Mouse (Mus musculus): Measurements from ENCODE around the gene Ldlrad3. TPM values are rescaled to one million over a fixed set of nuclear protein-coding genes. Genes with fewer than 3 reads are reported as not detected.

The Ldlrad3 gene
- polyA plus RNA-seq, 1 experiment from 2014 or later = 30.0 TPM

GRCm38 (mm10) chr2:102142197-102142623 is 44.0 kb downstream of the Ldlrad3 start:
- no peaks in the 10 kb centered on the region for H3K27me3 ChIP-seq (ENCODE audit: control insufficient read depth, insufficient read depth, low read length)
- H3K36me3 ChIP-seq (ENCODE audit: control insufficient read depth, insufficient read depth, low read length) = no peaks in the 10 kb centered on the region
- WGBS = 58% methylated on average over 4 of the region's 4 CpGs

GRCm38 (mm10) chr2:102141199-102141598 is 45.0 kb downstream of the Ldlrad3 start:
- H3K4me1 ChIP-seq (ENCODE audit: control insufficient read depth, insufficient read depth, low read length) = peaks cover 33% of the 10 kb centered on the region
- no peaks in the 10 kb centered on the region for H3K36me3 ChIP-seq (ENCODE audit: control insufficient read depth, insufficient read depth, low read length)
- H3K27ac ChIP-seq (ENCODE audit: low read depth, low read length) = no peak overlapping the region
- 71% methylated on average over 2 of the region's 2 CpGs for WGBS
- H3K9ac ChIP-seq (replicated peaks; ENCODE audit: low read depth, low read length) = no peak overlapping the region
- no peaks in the 10 kb centered on the region for H3K9me3 ChIP-seq (ENCODE audit: control insufficient read depth, low read length)
- no peaks in the 10 kb centered on the region for H3K27me3 ChIP-seq (ENCODE audit: control insufficient read depth, insufficient read depth, low read length)
- no peak for ATAC-seq (ENCODE audit: low read depth)
- no peak overlapping the region for H3K4me2 ChIP-seq (ENCODE audit: low read depth, low read length)
- no peak overlapping the region for H3K4me3 ChIP-seq (ENCODE audit: low read depth, low read length)

More at GRCm38 (mm10) chr2:102142197-102142623, 44.0 kb downstream of the Ldlrad3 start:
- Histone ChIP-seq H3K9ac (replicated peaks; ENCODE audit: low read depth, low read length) (no peak overlapping the region), H3K4me1 (ENCODE audit: control insufficient read depth, insufficient read depth, low read length) (peaks cover 25% of the 10 kb centered on the region), H3K9me3 (ENCODE audit: control insufficient read depth, low read length) (no peaks in the 10 kb centered on the region), H3K27ac (ENCODE audit: low read depth, low read length) (peak overlapping the region; percentile 52; the same call in 1 of the 2 replicates), H3K4me2 (ENCODE audit: low read depth, low read length) (0 out of 2 replicates have a peak overlapping the region, but pooled peaks have one; percentile 2), H3K4me3 (ENCODE audit: low read depth, low read length) (no peak overlapping the region)
- ATAC-seq (ENCODE audit: low read depth) = peak; percentile 29; the same call in 1 of the 2 replicates

GRCm38 (mm10) chr2:102137922-102138321 is 48.3 kb downstream of the Ldlrad3 start:
- H3K27ac ChIP-seq (ENCODE audit: low read depth, low read length) = peak overlapping the region; percentile 22; the same call in 1 of the 2 replicates
- peaks cover 55% of the 10 kb centered on the region for H3K4me1 ChIP-seq (ENCODE audit: control insufficient read depth, insufficient read depth, low read length)
- 30% methylated on average over 6 of the region's 6 CpGs for WGBS

GRCm38 (mm10) chr2:102136184-102136583 is 50.0 kb downstream of the Ldlrad3 start:
- Histone ChIP-seq H3K36me3 (ENCODE audit: control insufficient read depth, insufficient read depth, low read length) (no peaks in the 10 kb centered on the region), H3K27ac (ENCODE audit: low read depth, low read length) (no peak overlapping the region; the same call in 1 of the 2 replicates), H3K27me3 (ENCODE audit: control insufficient read depth, insufficient read depth, low read length) (no peaks in the 10 kb centered on the region), H3K4me2 (ENCODE audit: low read depth, low read length) (no peak overlapping the region), H3K9ac (replicated peaks; ENCODE audit: low read depth, low read length) (no peak overlapping the region), H3K4me1 (ENCODE audit: control insufficient read depth, insufficient read depth, low read length) (peaks cover 49% of the 10 kb centered on the region), H3K4me3 (ENCODE audit: low read depth, low read length) (no peak overlapping the region), H3K9me3 (ENCODE audit: control insufficient read depth, low read length) (no peaks in the 10 kb centered on the region)
- 84% methylated on average over 3 of the region's 3 CpGs for WGBS
- ATAC-seq (ENCODE audit: low read depth) = no peak

More at GRCm38 (mm10) chr2:102137922-102138321, 48.3 kb downstream of the Ldlrad3 start:
- Histone ChIP-seq H3K9me3 (ENCODE audit: control insufficient read depth, low read length) (no peaks in the 10 kb centered on the region), H3K4me2 (ENCODE audit: low read depth, low read length) (no peak overlapping the region), H3K36me3 (ENCODE audit: control insufficient read depth, insufficient read depth, low read length) (no peaks in the 10 kb centered on the region), H3K27me3 (ENCODE audit: control insufficient read depth, insufficient read depth, low read length) (no peaks in the 10 kb centered on the region), H3K9ac (replicated peaks; ENCODE audit: low read depth, low read length) (no peak overlapping the region), H3K4me3 (ENCODE audit: low read depth, low read length) (no peak overlapping the region)
- ATAC-seq (ENCODE audit: low read depth) = no peak

GRCm38 (mm10) chr2:102134510-102135262 is 51.5 kb downstream of the Ldlrad3 start:
- Histone ChIP-seq H3K27me3 (ENCODE audit: control insufficient read depth, insufficient read depth, low read length) (no peaks in the 10 kb centered on the region), H3K9ac (replicated peaks; ENCODE audit: low read depth, low read length) (no peak overlapping the region), H3K27ac (ENCODE audit: low read depth, low read length) (no peak overlapping the region), H3K36me3 (ENCODE audit: control insufficient read depth, insufficient read depth, low read length) (no peaks in the 10 kb centered on the region), H3K4me3 (ENCODE audit: low read depth, low read length) (no peak overlapping the region), H3K9me3 (ENCODE audit: control insufficient read depth, low read length) (no peaks in the 10 kb centered on the region), H3K4me2 (ENCODE audit: low read depth, low read length) (no peak overlapping the region), H3K4me1 (ENCODE audit: control insufficient read depth, insufficient read depth, low read length) (peaks cover 52% of the 10 kb centered on the region)
- 40% methylated on average over 9 of the region's 9 CpGs for WGBS
- peak; percentile 70; the same call in 1 of the 2 replicates for ATAC-seq (ENCODE audit: low read depth)

GRCm38 (mm10) chr2:102132945-102133558 is 53.1 kb downstream of the Ldlrad3 start:
- Histone ChIP-seq H3K36me3 (ENCODE audit: control insufficient read depth, insufficient read depth, low read length) (no peaks in the 10 kb centered on the region), H3K27ac (ENCODE audit: low read depth, low read length) (no peak overlapping the region), H3K4me1 (ENCODE audit: control insufficient read depth, insufficient read depth, low read length) (peaks cover 50% of the 10 kb centered on the region), H3K4me2 (ENCODE audit: low read depth, low read length) (no peak overlapping the region), H3K9me3 (ENCODE audit: control insufficient read depth, low read length) (no peaks in the 10 kb centered on the region), H3K4me3 (ENCODE audit: low read depth, low read length) (no peak overlapping the region), H3K9ac (replicated peaks; ENCODE audit: low read depth, low read length) (no peak overlapping the region), H3K27me3 (ENCODE audit: control insufficient read depth, insufficient read depth, low read length) (no peaks in the 10 kb centered on the region)
- no peak for ATAC-seq (ENCODE audit: low read depth)
- 59% methylated on average over 10 of the region's 10 CpGs for WGBS

GRCm38 (mm10) chr2:102130198-102130845 is 55.9 kb downstream of the Ldlrad3 start:
- no peaks in the 10 kb centered on the region for H3K36me3 ChIP-seq (ENCODE audit: control insufficient read depth, insufficient read depth, low read length)
- no peak overlapping the region for H3K27ac ChIP-seq (ENCODE audit: low read depth, low read length)
- H3K9ac ChIP-seq (replicated peaks; ENCODE audit: low read depth, low read length) = no peak overlapping the region
- no peak for ATAC-seq (ENCODE audit: low read depth)
- WGBS = 71% methylated on average over 8 of the region's 8 CpGs
- H3K4me2 ChIP-seq (ENCODE audit: low read depth, low read length) = no peak overlapping the region
- no peaks in the 10 kb centered on the region for H3K9me3 ChIP-seq (ENCODE audit: control insufficient read depth, low read length)
- H3K27me3 ChIP-seq (ENCODE audit: control insufficient read depth, insufficient read depth, low read length) = no peaks in the 10 kb centered on the region
- peaks cover 25% of the 10 kb centered on the region for H3K4me1 ChIP-seq (ENCODE audit: control insufficient read depth, insufficient read depth, low read length)
- no peak overlapping the region for H3K4me3 ChIP-seq (ENCODE audit: low read depth, low read length)

- H3K4me1 ChIP-seq (ENCODE audit: control insufficient read depth, insufficient read depth, low read length) = peaks cover 16% of the 10 kb centered on the region
- no peaks in the 10 kb centered on the region for H3K9me3 ChIP-seq (ENCODE audit: control insufficient read depth, low read length)
- no peaks in the 10 kb centered on the region for H3K27me3 ChIP-seq (ENCODE audit: control insufficient read depth, insufficient read depth, low read length)
- H3K36me3 ChIP-seq (ENCODE audit: control insufficient read depth, insufficient read depth, low read length) = no peaks in the 10 kb centered on the region
- H3K9ac ChIP-seq (replicated peaks; ENCODE audit: low read depth, low read length) = no peak overlapping the region
- H3K4me3 ChIP-seq (ENCODE audit: low read depth, low read length) = no peak overlapping the region
- ATAC-seq (ENCODE audit: low read depth) = no peak
- WGBS = 87% methylated on average over 4 of the region's 4 CpGs
- no peak overlapping the region for H3K27ac ChIP-seq (ENCODE audit: low read depth, low read length)
- H3K4me2 ChIP-seq (ENCODE audit: low read depth, low read length) = no peak overlapping the region
Observed at GRCm38 (mm10) chr2:102129235-102129634, 57.0 kb downstream of the Ldlrad3 start.

Data from neural tube, embryonic 14.5 days (tissue).